Mouse (Mus musculus) heart, postnatal 0 days (tissue): ENCODE results near the gene Rnf44. TPM values are rescaled to one million over a fixed set of nuclear protein-coding genes. Genes with fewer than 3 reads are reported as not detected.

Experiments used
- ATAC-seq: fragments of 200-750 bp; cut with Nextera tagmentation; 2 replicates; pipeline ENCODE4 v1.8.0; 2017; ENCODE audit warnings: low read depth, moderate number of reproducible peaks, moderate library complexity; ENCODE audit not compliant: insufficient read depth
- DNase-seq: peaks from one replicate; pipeline ENCODE4 v3.0.0-alpha.2; 2016; ENCODE audit warnings: low spot score
- H3K27ac ChIP-seq: fragments of 300-500 bp; sonication (generic); 2 replicates; pipeline ENCODE4 v1.5.1; 2014; ENCODE audit warnings: low read depth, mild to moderate bottlenecking
- H3K27me3 ChIP-seq: fragments of 300-500 bp; sonication (generic); 2 replicates; pipeline ENCODE4 v1.6.1; 2014; ENCODE audit warnings: low read length, mixed read lengths; ENCODE audit not compliant: control insufficient read depth, insufficient read depth
- H3K36me3 ChIP-seq: fragments of 300-500 bp; sonication (generic); replicated peaks from 2 replicates; pipeline ENCODE4 v1.6.1; 2014; ENCODE audit warnings: low read length, mixed read lengths; ENCODE audit not compliant: control insufficient read depth, insufficient read depth
- H3K4me1 ChIP-seq: fragments of 300-500 bp; sonication (generic); 2 replicates; pipeline ENCODE4 v1.6.1; 2014; ENCODE audit warnings: antibody characterized with exemption; ENCODE audit not compliant: control insufficient read depth, insufficient read depth
- H3K4me2 ChIP-seq: fragments of 300-500 bp; sonication (generic); 2 replicates; pipeline ENCODE4 v1.6.1; 2014; ENCODE audit warnings: low read depth, mild to moderate bottlenecking, low read length, moderate library complexity
- H3K4me3 ChIP-seq: fragments of 300-500 bp; sonication (generic); 2 replicates; pipeline ENCODE4 v1.5.1; 2014; ENCODE audit warnings: low read depth, low read length
- H3K9ac ChIP-seq: fragments of 300-500 bp; sonication (generic); replicated peaks from 2 replicates; pipeline ENCODE4 v1.6.1; 2014; ENCODE audit warnings: low read depth, low read length, mixed read lengths
- H3K9me3 ChIP-seq: fragments of 300-500 bp; sonication (generic); replicated peaks from 2 replicates; pipeline ENCODE4 v1.6.1; 2016; ENCODE audit warnings: low read length; ENCODE audit not compliant: control insufficient read depth
- CTCF ChIP-seq: IDR thresholded peaks from 2 replicates; pipeline ENCODE4 v1.5.1; 2016; ENCODE audit warnings: antibody characterized with exemption, control low read depth, low read depth
- EP300 ChIP-seq: IDR thresholded peaks from 2 replicates; pipeline ENCODE4 v1.6.1; 2016; ENCODE audit warnings: antibody characterized with exemption, low read depth
- WGBS: fragments of 180-500 bp; shearing (Covaris S2); extraction: QIAGEN DNeasy Blood & Tissue Kit; methylation state at CpG from one replicate; pipeline ENCODE4 v1.1.7; 2014; 5-methylcytosine and 5-hydroxymethylcytosine counted together
- polyA plus RNA-seq: library from polyadenylated mRNA; unstranded; fragments of >200 nt; fragmentation: Nextera tagmentation; extraction: Ambion mirVana; gene quantifications from 2 replicates; pipeline ENCODE4 v1.2.1, GENCODE M21; 2015
- total RNA-seq: library from RNA; depleted of rRNA; stranded (reverse); fragments of >200 nt; gene quantifications from 2 replicates; pipeline ENCODE4 v1.2.3, GENCODE M21; 2014; ENCODE audit warnings: low replicate concordance

Gene Rnf44
- total and polyA plus RNA-seq, 2 experiments from 2014 or later: 28.3 to 55.1 TPM

- DNase-seq: no peak
- Histone ChIP-seq H3K36me3 (peaks cover 42% of the 10 kb centered on the region), H3K4me2 (no peak overlapping the region), H3K27ac (no peak overlapping the region), H3K9me3 (no peaks in the 10 kb centered on the region), H3K27me3 (no peaks in the 10 kb centered on the region), H3K4me1 (no peaks in the 10 kb centered on the region), H3K9ac (no peak overlapping the region), H3K4me3 (no peak overlapping the region)
- ATAC-seq: no peak
- TF ChIP-seq EP300 (no peak), CTCF (no peak)
- WGBS: 58% methylated on average over 4 of the region's 4 CpGs
Observed at GRCm38 (mm10) chr13:54678263-54678662, 15.4 kb downstream of the Rnf44 start.

GRCm38 (mm10) chr13:54675895-54676590 is 17.7 kb downstream of the Rnf44 start:
- no peaks in the 10 kb centered on the region for H3K27me3 ChIP-seq
- ATAC-seq: no peak
- H3K4me1 ChIP-seq: no peaks in the 10 kb centered on the region
- H3K9me3 ChIP-seq: no peaks in the 10 kb centered on the region
- H3K9ac ChIP-seq: no peak overlapping the region
- WGBS: 68% methylated on average over 11 of the region's 11 CpGs
- no peak overlapping the region for H3K4me2 ChIP-seq
- no peak overlapping the region for H3K4me3 ChIP-seq
- H3K27ac ChIP-seq: no peak overlapping the region
- TF ChIP-seq CTCF (no peak), EP300 (no peak)
- DNase-seq: no peak
- peaks cover 20% of the 10 kb centered on the region for H3K36me3 ChIP-seq

- ATAC-seq: no peak
Observed at GRCm38 (mm10) chr13:54670491-54670890, 23.2 kb downstream of the Rnf44 start.

GRCm38 (mm10) chr13:54665062-54665461 is 28.6 kb downstream of the Rnf44 start:
- 97% methylated on average over 7 of the region's 7 CpGs for WGBS

More at GRCm38 (mm10) chr13:54670491-54670890, 23.2 kb downstream of the Rnf44 start:
- H3K9me3 ChIP-seq: no peaks in the 10 kb centered on the region
- no peak overlapping the region for H3K4me2 ChIP-seq
- WGBS: 67% methylated on average over 2 of the region's 2 CpGs
- no peaks in the 10 kb centered on the region for H3K27me3 ChIP-seq
- no peak for TF ChIP-seq CTCF
- H3K9ac ChIP-seq: no peak overlapping the region
- no peak overlapping the region for H3K4me3 ChIP-seq
- no peak for DNase-seq
- H3K36me3 ChIP-seq: no peaks in the 10 kb centered on the region
- no peaks in the 10 kb centered on the region for H3K4me1 ChIP-seq
- H3K27ac ChIP-seq: no peak overlapping the region

GRCm38 (mm10) chr13:54664509-54664908 is 29.2 kb downstream of the Rnf44 start:
- no peak for DNase-seq
- WGBS: 88% methylated on average over 1 of the region's 1 CpGs
- Histone ChIP-seq H3K36me3 (peaks cover 46% of the 10 kb centered on the region), H3K9me3 (no peaks in the 10 kb centered on the region), H3K4me2 (no peak overlapping the region), H3K27ac (no peak overlapping the region), H3K27me3 (no peaks in the 10 kb centered on the region), H3K4me1 (no peaks in the 10 kb centered on the region), H3K9ac (no peak overlapping the region), H3K4me3 (no peak overlapping the region)
- no peak for ATAC-seq
- no peak for TF ChIP-seq CTCF
- no peak for TF ChIP-seq EP300

More at GRCm38 (mm10) chr13:54665062-54665461, 28.6 kb downstream of the Rnf44 start:
- H3K4me2 ChIP-seq: no peak overlapping the region
- H3K4me1 ChIP-seq: no peaks in the 10 kb centered on the region
- peaks cover 40% of the 10 kb centered on the region for H3K36me3 ChIP-seq
- DNase-seq: no peak
- H3K27me3 ChIP-seq: no peaks in the 10 kb centered on the region
- H3K9ac ChIP-seq: no peak overlapping the region
- TF ChIP-seq EP300 (no peak), CTCF (no peak)
- H3K4me3 ChIP-seq: no peak overlapping the region
- H3K27ac ChIP-seq: no peak overlapping the region
- no peak for ATAC-seq
- H3K9me3 ChIP-seq: no peaks in the 10 kb centered on the region

GRCm38 (mm10) chr13:54663999-54664398 is 29.7 kb downstream of the Rnf44 start:
- H3K27me3 ChIP-seq: no peaks in the 10 kb centered on the region
- H3K9me3 ChIP-seq: no peaks in the 10 kb centered on the region
- DNase-seq: no peak
- WGBS: 85% methylated on average over 4 of the region's 4 CpGs
- no peak overlapping the region for H3K27ac ChIP-seq
- H3K4me3 ChIP-seq: no peak overlapping the region
- TF ChIP-seq CTCF (no peak), EP300 (no peak)
- H3K9ac ChIP-seq: no peak overlapping the region
- no peaks in the 10 kb centered on the region for H3K4me1 ChIP-seq
- H3K4me2 ChIP-seq: no peak overlapping the region
- ATAC-seq: no peak
- H3K36me3 ChIP-seq: peaks cover 49% of the 10 kb centered on the region
